11 mouse cellular contexts compared by ENCODE assay signal in genomic region chr1:180423008-180423639, GRCm38 (mm10).
DNase-seq lines count a peak whose midpoint lies in the region; ATAC-seq and TF ChIP-seq lines count a peak whose summit lies in the region.
"Had no signal": no experiment of that assay in that cellular context is flagged by ENCODE, and none has a peak within 500 bp of the region (broad histone marks: within the 10 kb centered on the region; RNA-seq: fewer than 3 reads in every experiment).

No protein-coding gene starts in this region.

- no peaks in the 10 kb centered on the region for H3K27me3 ChIP-seq in lung, embryonic 15.5 days
- H3K27me3 ChIP-seq in heart, embryonic 14.5 days (ENCODE audit: control insufficient read depth, insufficient read depth, low read length) = no peaks in the 10 kb centered on the region
- H3K27me3 ChIP-seq in hindbrain, embryonic 16.5 days (replicated peaks; ENCODE audit: control insufficient read depth, insufficient read depth, low read length) = no peaks in the 10 kb centered on the region
- H3K27me3 ChIP-seq: embryonic facial prominence, embryonic 12.5 days had no signal

- no peak for TF ChIP-seq POLR2A in lung, adult 2 months (IDR thresholded peaks at IDR 0.05; ENCODE audit: borderline replicate concordance, extremely low read depth, low read depth, low read length)

- H3K4me2 ChIP-seq in lung, embryonic 15.5 days = no peak overlapping the region
- H3K4me2 ChIP-seq in heart, embryonic 14.5 days (ENCODE audit: low read length) = no peak overlapping the region
- no peak overlapping the region for H3K4me2 ChIP-seq in hindbrain, embryonic 16.5 days (ENCODE audit: low read length)
- H3K4me2 ChIP-seq: embryonic facial prominence, embryonic 12.5 days had no signal

- H3K9me3 ChIP-seq in lung, embryonic 15.5 days = no peaks in the 10 kb centered on the region
- H3K9me3 ChIP-seq in heart, embryonic 14.5 days (ENCODE audit: control insufficient read depth, low read length) = no peaks in the 10 kb centered on the region
- H3K9me3 ChIP-seq in hindbrain, embryonic 16.5 days (ENCODE audit: control insufficient read depth, low read length) = no peaks in the 10 kb centered on the region
- H3K9me3 ChIP-seq: embryonic facial prominence, embryonic 12.5 days had no signal

- H3K27ac ChIP-seq in lung, embryonic 15.5 days = 0 out of 2 replicates have a peak overlapping the region, but pooled peaks have one; percentile 5
- peak overlapping the region; percentile 62 to 71 for H3K27ac ChIP-seq in heart, embryonic 14.5 days (replicated peaks in 1 of 2; ENCODE audit: control insufficient read depth in 1 of 2, insufficient read depth in 1 of 2, low read depth in 2 of 2, low read length in 2 of 2)
- H3K27ac ChIP-seq in hindbrain, embryonic 16.5 days (ENCODE audit: low read depth, low read length) = no peak overlapping the region
- H3K27ac ChIP-seq: embryonic facial prominence, embryonic 12.5 days had no signal

- no peak overlapping the region for H3K9ac ChIP-seq in lung, embryonic 15.5 days
- no peak overlapping the region for H3K9ac ChIP-seq in heart, embryonic 14.5 days (ENCODE audit: low read length)
- H3K9ac ChIP-seq in hindbrain, embryonic 16.5 days (ENCODE audit: low read depth, low read length) = no peak overlapping the region
- H3K9ac ChIP-seq: embryonic facial prominence, embryonic 12.5 days had no signal

- no peak overlapping the region for H3K4me3 ChIP-seq in lung, embryonic 15.5 days
- no peak overlapping the region for H3K4me3 ChIP-seq in lung, adult 2 months (replicated peaks; ENCODE audit: extremely low read depth, low read depth, low read length)
- no peak overlapping the region for H3K4me3 ChIP-seq in heart, embryonic 14.5 days (ENCODE audit: control insufficient read depth in 1 of 2, insufficient read depth in 1 of 2, low read depth in 1 of 2, low read length in 2 of 2)
- H3K4me3 ChIP-seq in hindbrain, embryonic 16.5 days (ENCODE audit: low read length) = no peak overlapping the region
- H3K4me3 ChIP-seq: embryonic facial prominence, embryonic 12.5 days had no signal

- whole genome bisulfite sequencing in lung, embryonic 15.5 days = 38% methylated on average over 16 of the region's 16 CpGs
- 39% methylated on average over 16 of the region's 16 CpGs for WGBS in lung, adult 2 months
- WGBS in heart, embryonic 14.5 days = 48% methylated on average over 16 of the region's 16 CpGs
- 56% methylated on average over 16 of the region's 16 CpGs for WGBS in hindbrain, embryonic 16.5 days

- TF ChIP-seq CTCF in lung, adult 2 months (IDR thresholded peaks at IDR 0.05; ENCODE audit: insufficient read depth, low read length) = no peak

- DNase-seq in adrenal gland, adult (ENCODE audit: inconsistent age in 2 of 2, low spot score in 1 of 2) = peak; percentile 42 to 54
- DNase-seq in adrenal gland, adult 2 months = no peak
- DNase-seq in lung, adult 2 months = no peak
- no peak for DNase-seq in layer of hippocampus, postnatal 14 days (ENCODE audit: low spot score in 2 of 2)
- DNase-seq: cerebellum, adult 11-12 months; right cerebral cortex, postnatal 4 days had no signal

- ATAC-seq in lung, embryonic 15.5 days (ENCODE audit: borderline replicate concordance, extremely low read depth, low FRiP score, low TSS enrichment) = no peak
- no peak for ATAC-seq in heart, embryonic 14.5 days (ENCODE audit: insufficient number of reproducible peaks, insufficient read depth, low FRiP score, low read depth)
- ATAC-seq in neutrophil, adult 5-6 weeks (ENCODE audit: extremely low read depth, insufficient number of reproducible peaks, low FRiP score, poor library complexity, severe bottlenecking) = peak; percentile 34; the same call in 1 of the 2 replicates
- ATAC-seq in hindbrain, embryonic 16.5 days = no peak

- peaks cover 34% of the 10 kb centered on the region for H3K4me1 ChIP-seq in lung, embryonic 15.5 days
- H3K4me1 ChIP-seq in lung, adult 2 months (ENCODE audit: control insufficient read depth, insufficient read depth, low read length) = peaks cover 16% of the 10 kb centered on the region
- peaks cover 30 to 47% of the 10 kb centered on the region in 2 experiments for H3K4me1 ChIP-seq in heart, embryonic 14.5 days (ENCODE audit: control insufficient read depth in 2 of 2, insufficient read depth in 2 of 2, low read length in 2 of 2)
- peaks cover 24% of the 10 kb centered on the region for H3K4me1 ChIP-seq in hindbrain, embryonic 16.5 days (ENCODE audit: control insufficient read depth, insufficient read depth, low read depth, low read length)

- H3K36me3 ChIP-seq in lung, embryonic 15.5 days = peaks cover 16% of the 10 kb centered on the region
- peaks cover 22% of the 10 kb centered on the region for H3K36me3 ChIP-seq in heart, embryonic 14.5 days (ENCODE audit: control insufficient read depth, insufficient read depth, low read length)
- H3K36me3 ChIP-seq in hindbrain, embryonic 16.5 days (ENCODE audit: control insufficient read depth, insufficient read depth, low read length) = no peaks in the 10 kb centered on the region

Comparison
In these comparisons a context has a peak if more than half of its experiments do, and no peak if none do; other contexts are left out.
1. DNase-seq: peak in adrenal gland, adult (2 of 2); none in adrenal gland, adult 2 months (single experiment), lung, adult 2 months (single experiment) and layer of hippocampus, postnatal 14 days (0 of 2).